Mouse (Mus musculus) ES-E14 (cell line): ENCODE data around the gene Tsc22d4.

ENCODE experiments used
- HCFC1 ChIP-seq: IDR thresholded peaks from 2 replicates; pipeline ENCODE4 v1.6.1; 2012; ENCODE audit warnings: low read length, inconsistent platforms, borderline replicate concordance; ENCODE audit not compliant: insufficient read depth
- ZNF384 ChIP-seq: IDR thresholded peaks from 2 replicates; pipeline ENCODE4 v1.6.1; 2012; ENCODE audit warnings: low read depth, low read length, inconsistent platforms

- no peak for TF ChIP-seq ZNF384
- TF ChIP-seq HCFC1, result no peak
Observed at GRCm38 (mm10) chr5:137695930-137696329, 49.6 kb upstream of the Tsc22d4 start.
